Mouse (Mus musculus) heart, adult 2 months (tissue): ENCODE measurements around the gene Gucd1.

ENCODE experiments used
- CTCF ChIP-seq: fragments of 200-600 bp; IDR thresholded peaks from 2 replicates; pipeline ENCODE4 v1.8.1; 2022; ENCODE audit warnings: antibody characterized with exemption, mild to moderate bottlenecking, moderate library complexity
- POLR2A ChIP-seq: fragments of 200-500 bp; IDR thresholded peaks from 2 replicates; pipeline ENCODE4 v1.6.1; 2011; ENCODE audit warnings: mild to moderate bottlenecking, low read depth, low read length, control low read depth; ENCODE audit not compliant: insufficient read depth

DNA sequence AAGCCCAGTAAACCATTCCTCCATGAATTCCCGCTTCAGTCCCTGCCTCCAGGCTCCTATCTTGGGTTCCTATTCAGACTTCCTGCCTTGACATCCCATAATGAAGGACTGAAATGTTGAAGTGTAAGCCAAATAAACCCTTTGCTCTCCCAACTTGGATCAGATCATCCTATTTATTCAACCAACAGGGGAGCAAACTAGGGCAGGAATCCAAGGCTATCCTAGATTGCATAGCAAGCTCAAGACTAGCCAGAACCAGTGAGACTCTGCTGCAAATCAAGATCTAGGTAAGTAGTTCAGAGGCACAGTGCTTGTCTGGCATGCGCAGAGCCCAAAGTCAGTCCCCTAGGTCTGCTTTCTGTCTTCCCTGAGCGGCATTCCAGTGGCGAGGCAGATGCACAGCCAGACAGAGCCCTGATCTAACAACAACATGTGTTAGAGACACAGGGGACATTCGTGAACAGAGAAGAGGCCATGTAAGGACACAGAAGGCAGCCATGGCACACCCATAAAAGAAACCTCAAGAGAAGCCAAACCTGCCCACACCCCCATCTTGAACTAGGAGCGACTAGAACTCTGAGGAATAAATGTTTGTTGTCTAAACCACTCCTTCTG lies 68.9 kb downstream of the Gucd1 start:
- TF ChIP-seq CTCF (no peak), POLR2A (no peak)
